Mouse (Mus musculus): ENCODE measurements around the gene Robo1. TPM values are rescaled to one million over a fixed set of nuclear protein-coding genes. Genes with fewer than 3 reads are reported as not detected.

The Robo1 gene
- 83.9 and 96.7 TPM in 2 replicates for polyA plus RNA-seq (2016; fragmentation: Nextera tagmentation; extraction: Ambion mirVana)

DNA sequence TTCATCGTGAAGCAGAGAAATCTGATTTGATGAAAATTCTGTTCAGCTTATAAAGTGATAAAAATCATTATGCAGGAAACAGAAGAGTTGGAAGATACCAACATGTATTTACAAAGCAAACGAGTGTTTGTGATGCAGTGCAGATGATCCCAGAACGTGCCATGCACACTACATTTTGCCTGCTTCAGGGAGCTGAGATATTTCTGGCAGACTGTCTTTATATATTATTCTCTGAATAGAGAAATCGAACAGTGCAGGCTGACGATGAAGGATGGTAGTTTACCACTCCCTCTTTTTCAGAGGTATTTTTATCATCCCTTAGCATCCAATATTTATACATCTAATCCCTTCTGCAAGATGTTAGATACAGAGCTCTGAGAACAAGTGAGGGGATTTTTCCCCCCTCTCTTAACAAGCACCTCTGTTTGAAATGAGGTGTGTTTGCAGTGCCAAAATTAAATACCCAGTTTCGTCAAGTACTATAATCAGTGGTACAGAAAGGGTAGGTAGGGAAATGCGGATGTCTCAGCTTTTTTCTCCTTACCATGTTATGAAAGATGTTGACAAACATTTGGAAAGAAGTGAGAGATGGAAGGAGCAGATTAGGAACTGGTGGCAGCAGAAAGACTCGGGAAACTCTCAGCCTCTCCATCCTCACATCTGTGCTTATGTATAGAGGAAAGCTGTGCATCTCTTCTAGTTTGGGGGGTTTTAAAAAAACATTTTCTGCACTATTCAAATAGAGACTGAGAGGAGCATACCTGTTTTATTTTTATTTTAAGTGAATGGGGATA, at the start of gene Robo1:
Gene Robo1, plus strand, starts transcription at position 770 of the 794 bp plus-strand sequence.
- ATAC-seq (ENCODE audit: low FRiP score): no peak
- H3K4me1 ChIP-seq: no peaks in the 10 kb centered on the region
- no peaks in the 10 kb centered on the region for H3K36me3 ChIP-seq
- H3K9me3 ChIP-seq (replicated peaks): no peaks in the 10 kb centered on the region
- H3K27ac ChIP-seq: no peak within 1 kb of the TSS
- H3K4me2 ChIP-seq (replicated peaks): no peak within 1 kb of the TSS
- WGBS: 81% methylated on average over 8 of the region's 8 CpGs
- H3K27me3 ChIP-seq: no peaks in the 10 kb centered on the region
- H3K4me3 ChIP-seq: no peak within 1 kb of the TSS
- H3K9ac ChIP-seq: no peak within 1 kb of the TSS

DNA sequence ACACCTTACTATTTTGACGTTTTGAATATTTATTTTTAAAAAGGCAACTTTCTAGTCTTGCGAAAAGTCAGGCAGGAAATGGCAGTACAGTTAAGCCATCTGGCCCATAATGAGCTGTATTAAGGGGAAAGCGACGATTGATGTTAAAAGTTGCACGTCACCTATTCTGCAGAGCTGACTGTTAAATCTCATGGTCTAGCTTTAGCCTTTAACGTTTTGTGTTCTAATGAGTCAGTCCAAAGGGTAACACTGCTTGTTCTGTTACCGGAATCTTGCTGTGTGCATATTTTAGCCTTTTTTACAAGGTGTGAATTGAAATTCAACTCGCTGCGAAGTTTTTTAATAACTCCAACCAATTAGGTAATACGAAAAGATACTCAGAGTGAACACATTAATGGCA, 40.3 kb upstream of the Robo1 start:
- Histone ChIP-seq H3K4me1 (no peaks in the 10 kb centered on the region), H3K36me3 (no peaks in the 10 kb centered on the region), H3K27me3 (no peaks in the 10 kb centered on the region), H3K9ac (no peak overlapping the region), H3K4me2 (replicated peaks) (no peak overlapping the region), H3K9me3 (replicated peaks) (no peaks in the 10 kb centered on the region), H3K4me3 (no peak overlapping the region), H3K27ac (no peak overlapping the region)
- WGBS: 86% methylated on average over 10 of the region's 10 CpGs
- ATAC-seq (ENCODE audit: low FRiP score): no peak

- ATAC-seq (ENCODE audit: low FRiP score): no peak
- WGBS: 90% methylated on average over 3 of the region's 3 CpGs
- H3K4me2 ChIP-seq (replicated peaks): no peak overlapping the region
Observed at GRCm38 (mm10) chr16:72276390-72277074, 31.6 kb upstream of the Robo1 start.

GRCm38 (mm10) chr16:72308331-72308668, 194 bp downstream of the Robo1 start:
- Histone ChIP-seq H3K9me3 (replicated peaks) (no peaks in the 10 kb centered on the region), H3K4me3 (no peak overlapping the region), H3K36me3 (no peaks in the 10 kb centered on the region), H3K27ac (no peak overlapping the region), H3K27me3 (no peaks in the 10 kb centered on the region), H3K4me2 (replicated peaks) (no peak overlapping the region), H3K4me1 (no peaks in the 10 kb centered on the region), H3K9ac (no peak overlapping the region)
- WGBS: 72% methylated on average over 6 of the region's 6 CpGs
- ATAC-seq (ENCODE audit: low FRiP score): no peak

More at GRCm38 (mm10) chr16:72276390-72277074, 31.6 kb upstream of the Robo1 start:
- Histone ChIP-seq H3K9me3 (replicated peaks) (no peaks in the 10 kb centered on the region), H3K27me3 (no peaks in the 10 kb centered on the region), H3K36me3 (no peaks in the 10 kb centered on the region), H3K9ac (no peak overlapping the region), H3K4me3 (no peak overlapping the region), H3K4me1 (no peaks in the 10 kb centered on the region), H3K27ac (no peak overlapping the region)

GRCm38 (mm10) chr16:72327321-72327720, 19.2 kb downstream of the Robo1 start:
- H3K4me1 ChIP-seq: no peaks in the 10 kb centered on the region
- no peak overlapping the region for H3K27ac ChIP-seq
- no peak overlapping the region for H3K9ac ChIP-seq
- no peak overlapping the region for H3K4me2 ChIP-seq (replicated peaks)
- no peak for ATAC-seq (ENCODE audit: low FRiP score)
- 58% methylated on average over 8 of the region's 8 CpGs for WGBS
- no peaks in the 10 kb centered on the region for H3K36me3 ChIP-seq
- no peaks in the 10 kb centered on the region for H3K9me3 ChIP-seq (replicated peaks)
- H3K27me3 ChIP-seq: no peaks in the 10 kb centered on the region
- no peak overlapping the region for H3K4me3 ChIP-seq

GRCm38 (mm10) chr16:72328579-72328978, 20.5 kb downstream of the Robo1 start:
- Histone ChIP-seq H3K27ac (no peak overlapping the region), H3K36me3 (no peaks in the 10 kb centered on the region), H3K4me2 (replicated peaks) (no peak overlapping the region), H3K4me3 (no peak overlapping the region), H3K4me1 (no peaks in the 10 kb centered on the region), H3K27me3 (no peaks in the 10 kb centered on the region), H3K9me3 (replicated peaks) (no peaks in the 10 kb centered on the region), H3K9ac (no peak overlapping the region)
- 65% methylated on average over 3 of the region's 3 CpGs for WGBS
- ATAC-seq (ENCODE audit: low FRiP score): no peak

DNA sequence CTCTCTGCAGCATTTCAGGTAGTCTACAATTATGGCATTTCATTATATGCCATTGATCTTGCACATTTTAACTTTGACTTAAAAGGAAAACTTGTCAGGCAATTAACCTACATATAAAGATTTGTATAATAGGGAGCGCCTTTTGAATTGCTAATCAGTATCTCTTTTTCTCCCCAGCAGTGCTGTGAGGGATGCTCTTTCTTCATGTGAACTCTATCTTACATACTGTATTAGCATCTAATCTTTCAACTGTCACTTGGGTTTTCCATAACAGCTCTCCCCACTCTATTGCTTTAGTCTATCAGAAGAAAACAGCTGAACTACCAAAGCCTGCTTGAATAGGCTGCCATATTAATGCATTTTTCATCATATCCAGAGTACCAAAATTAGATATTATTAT, 29.7 kb downstream of the Robo1 start:
- WGBS: 83% methylated on average over 1 of the region's 1 CpGs
- no peak for ATAC-seq (ENCODE audit: low FRiP score)
- H3K27ac ChIP-seq: no peak overlapping the region
- H3K9ac ChIP-seq: no peak overlapping the region
- no peak overlapping the region for H3K4me3 ChIP-seq
- H3K9me3 ChIP-seq (replicated peaks): no peaks in the 10 kb centered on the region
- no peak overlapping the region for H3K4me2 ChIP-seq (replicated peaks)
- no peaks in the 10 kb centered on the region for H3K36me3 ChIP-seq
- no peaks in the 10 kb centered on the region for H3K4me1 ChIP-seq
- no peaks in the 10 kb centered on the region for H3K27me3 ChIP-seq

- 81% methylated on average over 5 of the region's 5 CpGs for WGBS
Observed at GRCm38 (mm10) chr16:72350422-72350821, 42.3 kb downstream of the Robo1 start.

DNA sequence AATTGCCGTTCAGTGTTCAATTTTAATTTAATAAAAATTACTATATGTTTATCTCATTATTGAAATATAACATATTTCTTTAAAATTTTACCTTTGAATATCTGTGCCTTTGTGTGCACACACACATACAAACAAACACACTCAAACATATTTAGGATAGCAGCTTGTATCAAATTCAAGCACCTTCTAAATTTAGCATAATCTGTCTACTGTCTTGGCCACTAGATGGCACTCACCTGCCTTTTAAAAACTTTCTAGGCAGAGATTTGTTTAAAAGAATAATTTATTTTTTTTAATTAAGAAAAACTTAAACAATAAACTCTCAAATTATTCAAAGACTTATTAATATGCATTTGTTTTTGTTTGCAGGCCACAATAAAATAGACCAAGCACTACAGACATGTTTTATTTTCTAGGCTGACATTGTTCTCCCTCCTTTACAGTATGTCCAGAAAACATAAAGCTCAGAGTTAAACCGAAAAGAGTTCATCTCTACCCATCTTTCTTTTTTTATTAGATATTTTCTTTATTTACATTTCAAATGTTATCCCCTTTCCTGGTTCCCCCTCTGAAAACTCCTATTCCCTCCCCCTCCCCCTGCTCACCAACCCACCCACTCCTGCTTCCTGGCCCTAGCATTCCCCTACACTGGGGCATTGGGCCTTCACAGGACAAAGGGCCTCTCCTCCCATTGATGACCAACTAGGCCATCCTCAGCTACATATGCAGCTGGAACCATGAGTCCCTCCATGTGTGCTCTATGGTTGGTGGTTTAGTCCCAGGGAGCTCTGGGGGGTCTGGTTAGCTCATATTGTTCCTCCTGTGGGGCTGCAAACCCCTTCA, 48.6 kb downstream of the Robo1 start:
- Histone ChIP-seq H3K27me3 (no peaks in the 10 kb centered on the region), H3K4me2 (replicated peaks) (no peak overlapping the region), H3K9me3 (replicated peaks) (no peaks in the 10 kb centered on the region), H3K27ac (no peak overlapping the region), H3K9ac (no peak overlapping the region), H3K4me1 (no peaks in the 10 kb centered on the region), H3K4me3 (no peak overlapping the region), H3K36me3 (no peaks in the 10 kb centered on the region)
- 82% methylated on average over 2 of the region's 2 CpGs for WGBS
- ATAC-seq (ENCODE audit: low FRiP score): no peak; the same call in 1 of the 2 replicates

More at GRCm38 (mm10) chr16:72350422-72350821, 42.3 kb downstream of the Robo1 start:
- H3K4me2 ChIP-seq (replicated peaks): no peak overlapping the region
- H3K9ac ChIP-seq: no peak overlapping the region
- no peak overlapping the region for H3K27ac ChIP-seq
- H3K4me1 ChIP-seq: no peaks in the 10 kb centered on the region
- no peaks in the 10 kb centered on the region for H3K36me3 ChIP-seq
- no peaks in the 10 kb centered on the region for H3K9me3 ChIP-seq (replicated peaks)
- ATAC-seq (ENCODE audit: low FRiP score): no peak
- H3K4me3 ChIP-seq: no peak overlapping the region
- no peaks in the 10 kb centered on the region for H3K27me3 ChIP-seq

GRCm38 (mm10) chr16:72376896-72377295, 68.8 kb downstream of the Robo1 start:
- no peak overlapping the region for H3K4me2 ChIP-seq (replicated peaks)
- no peaks in the 10 kb centered on the region for H3K9me3 ChIP-seq (replicated peaks)
- no peaks in the 10 kb centered on the region for H3K4me1 ChIP-seq
- H3K9ac ChIP-seq: no peak overlapping the region
- ATAC-seq (ENCODE audit: low FRiP score): no peak
- no peaks in the 10 kb centered on the region for H3K36me3 ChIP-seq
- H3K27me3 ChIP-seq: no peaks in the 10 kb centered on the region
- no peak overlapping the region for H3K27ac ChIP-seq
- 89% methylated on average over 5 of the region's 5 CpGs for WGBS
- H3K4me3 ChIP-seq: no peak overlapping the region

DNA sequence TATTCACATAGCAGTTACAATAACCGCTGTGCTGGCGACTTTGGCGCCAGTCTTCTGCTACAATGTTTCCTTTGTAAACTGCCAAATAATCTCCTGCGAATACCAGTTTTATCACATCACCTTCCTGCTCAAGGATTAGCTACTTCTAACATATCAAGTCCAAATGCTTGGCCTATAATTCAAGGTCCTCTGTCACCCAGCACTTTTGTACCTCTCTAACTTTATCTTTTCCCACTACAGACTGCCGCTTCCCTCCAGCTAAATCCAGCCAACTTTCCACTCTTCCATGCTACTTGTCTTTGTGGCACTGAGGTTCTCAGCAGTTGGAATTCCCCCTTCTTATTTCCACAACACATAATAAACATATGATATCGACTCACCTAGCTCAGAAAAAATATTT, 73.7 kb downstream of the Robo1 start:
- H3K9me3 ChIP-seq (replicated peaks): no peaks in the 10 kb centered on the region
- no peak overlapping the region for H3K4me2 ChIP-seq (replicated peaks)
- H3K9ac ChIP-seq: no peak overlapping the region
- no peaks in the 10 kb centered on the region for H3K27me3 ChIP-seq
- ATAC-seq (ENCODE audit: low FRiP score): no peak
- H3K4me1 ChIP-seq: no peaks in the 10 kb centered on the region
- no peak overlapping the region for H3K27ac ChIP-seq
- no peaks in the 10 kb centered on the region for H3K36me3 ChIP-seq
- WGBS: 90% methylated on average over 6 of the region's 6 CpGs
- H3K4me3 ChIP-seq: no peak overlapping the region

DNA sequence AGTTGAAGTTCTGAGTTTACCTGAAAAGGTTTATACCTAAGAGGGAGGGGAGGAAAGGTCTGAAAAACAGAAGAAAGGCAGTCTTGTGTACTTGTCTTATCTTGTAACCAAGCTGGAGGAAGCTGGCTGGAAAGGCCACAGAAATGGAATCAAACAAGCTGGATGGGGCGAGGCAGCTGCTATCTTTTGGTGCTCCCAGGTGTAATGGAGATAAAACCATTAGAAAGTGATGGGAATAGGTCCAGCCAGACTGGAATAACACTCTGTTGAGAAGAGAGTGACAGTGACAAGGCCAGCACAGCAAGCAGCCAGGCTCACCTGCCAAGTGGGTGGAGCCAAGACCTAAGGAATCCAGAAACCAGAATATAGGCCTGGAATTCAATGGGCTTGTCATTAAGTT, 75.5 kb downstream of the Robo1 start:
- Histone ChIP-seq H3K36me3 (no peaks in the 10 kb centered on the region), H3K9ac (no peak overlapping the region), H3K27me3 (no peaks in the 10 kb centered on the region), H3K4me3 (no peak overlapping the region), H3K4me2 (replicated peaks) (no peak overlapping the region), H3K4me1 (no peaks in the 10 kb centered on the region), H3K9me3 (replicated peaks) (no peaks in the 10 kb centered on the region), H3K27ac (no peak overlapping the region)
- ATAC-seq (ENCODE audit: low FRiP score): no peak
- WGBS: 59% methylated on average over 1 of the region's 1 CpGs
